Mouse (Mus musculus) thymus, adult 2 months (tissue): Measurements from ENCODE around the gene Gm11985.

Experiments used
- CTCF ChIP-seq: fragments of 200-500 bp; IDR thresholded peaks from 2 replicates; pipeline ENCODE4 v1.5.1; 2012; ENCODE audit warnings: mild to moderate bottlenecking, control low read depth, low read length, moderate library complexity, borderline replicate concordance; ENCODE audit not compliant: control insufficient read depth, poor library complexity, insufficient read depth; ENCODE audit errors: extremely low read depth
- POLR2A ChIP-seq: fragments of 200-500 bp; IDR thresholded peaks from 2 replicates; pipeline ENCODE4 v1.6.1; 2012; ENCODE audit warnings: mild to moderate bottlenecking, low read length, control low read depth, moderate library complexity; ENCODE audit not compliant: control insufficient read depth, poor library complexity, insufficient read depth; ENCODE audit errors: extremely low read depth

DNA sequence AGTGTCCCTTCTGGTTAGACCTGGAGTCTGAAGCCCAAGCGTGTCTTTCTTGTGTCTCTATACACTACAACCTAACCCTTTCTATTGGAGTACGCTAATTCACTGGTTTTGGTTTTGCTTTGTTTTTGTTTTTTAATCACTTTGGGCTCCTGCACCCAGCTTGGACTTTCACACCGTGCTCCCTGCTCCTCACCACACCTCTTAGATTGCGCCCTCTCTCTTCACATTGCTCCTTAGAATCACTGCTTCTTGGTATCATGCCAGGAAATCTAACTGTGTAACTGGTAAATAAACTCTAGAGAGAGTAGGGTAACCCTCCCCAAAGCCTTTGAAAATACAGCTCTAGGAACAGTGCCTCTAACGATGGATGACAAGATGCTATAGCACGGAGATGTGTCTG is 30.2 kb downstream of the Gm11985 start:
- TF ChIP-seq CTCF (no peak), POLR2A (no peak)
